Mouse (Mus musculus) heart, embryonic 13.5 days (tissue): ENCODE results near the gene Uevld. TPM values are rescaled to one million over a fixed set of nuclear protein-coding genes. Genes with fewer than 3 reads are reported as not detected.
"Not testable (repeated sequence)": the region's sequence is repeated elsewhere in the genome, so short reads cannot be mapped to it uniquely, and the experiment has no call there.

Experiments
- ATAC-seq: fragments of 200-750 bp; cut with Nextera tagmentation; 2 replicates; pipeline ENCODE4 v1.8.0; 2017; ENCODE audit warnings: moderate TSS enrichment; ENCODE audit not compliant: insufficient number of reproducible peaks, low FRiP score, low TSS enrichment; ENCODE audit errors: extremely low read depth
- H3K27ac ChIP-seq: fragments of 300-500 bp; sonication (generic); replicated peaks from 2 replicates; pipeline ENCODE4 v1.5.1; 2015; ENCODE audit warnings: moderate library complexity, mild to moderate bottlenecking, inconsistent platforms
- H3K27me3 ChIP-seq: fragments of 300-500 bp; sonication (generic); replicated peaks from 2 replicates; pipeline ENCODE4 v1.6.1; 2015; ENCODE audit warnings: mild to moderate bottlenecking, inconsistent platforms
- H3K36me3 ChIP-seq: fragments of 300-500 bp; sonication (generic); 2 replicates; pipeline ENCODE4 v1.6.1; 2015; ENCODE audit warnings: mild to moderate bottlenecking, inconsistent platforms
- H3K4me1 ChIP-seq: fragments of 300-500 bp; sonication (generic); 2 replicates; pipeline ENCODE4 v1.6.1; 2015; ENCODE audit warnings: inconsistent platforms
- H3K4me2 ChIP-seq: fragments of 300-500 bp; sonication (generic); 2 replicates; pipeline ENCODE4 v1.6.1; 2015; ENCODE audit warnings: inconsistent platforms, mild to moderate bottlenecking, moderate library complexity
- H3K4me3 ChIP-seq: fragments of 300-500 bp; sonication (generic); 2 replicates; pipeline ENCODE4 v1.5.1; 2015; ENCODE audit warnings: moderate library complexity, mild to moderate bottlenecking, inconsistent platforms
- H3K9ac ChIP-seq: fragments of 300-500 bp; sonication (generic); 2 replicates; pipeline ENCODE4 v1.6.1; 2015; ENCODE audit warnings: inconsistent platforms, mild to moderate bottlenecking, moderate library complexity
- H3K9me3 ChIP-seq: fragments of 300-500 bp; sonication (generic); 2 replicates; pipeline ENCODE4 v1.6.1; 2016; ENCODE audit warnings: inconsistent platforms
- WGBS: fragments of 180-500 bp; shearing (Covaris S2); methylation state at CpG from one replicate; pipeline ENCODE4 v1.1.7; 2015; ENCODE audit warnings: mixed read lengths; 5-methylcytosine and 5-hydroxymethylcytosine counted together
- polyA plus RNA-seq: library from polyadenylated mRNA; unstranded; fragments of >200 nt; fragmentation: Nextera tagmentation; extraction: Ambion mirVana; gene quantifications from 2 replicates; pipeline ENCODE4 v1.2.1, GENCODE M21; 2015

Uevld gene
- polyA plus RNA-seq, 1 experiment from 2014 or later: 7.5 TPM

GRCm38 (mm10) chr7:46997008-46997407, 38.7 kb upstream of the Uevld start:
- Histone ChIP-seq H3K9ac (no peak overlapping the region), H3K27me3 (no peaks in the 10 kb centered on the region), H3K4me3 (no peak overlapping the region), H3K4me1 (peaks cover 37% of the 10 kb centered on the region), H3K4me2 (no peak overlapping the region), H3K27ac (no peak overlapping the region), H3K9me3 (no peaks in the 10 kb centered on the region), H3K36me3 (peaks cover 72% of the 10 kb centered on the region)
- ATAC-seq: no peak
- 75% methylated on average over 4 of the region's 4 CpGs for whole genome bisulfite sequencing

GRCm38 (mm10) chr7:46995558-46995957, 37.2 kb upstream of the Uevld start:
- no peak for ATAC-seq
- 82% methylated on average over 3 of the region's 3 CpGs for WGBS
- H3K36me3 ChIP-seq: peaks cover 84% of the 10 kb centered on the region

GRCm38 (mm10) chr7:46993079-46993478, 34.8 kb upstream of the Uevld start:
- WGBS: 85% methylated on average over 8 of the region's 8 CpGs
- Histone ChIP-seq H3K36me3 (peaks cover 78% of the 10 kb centered on the region), H3K9ac (no peak overlapping the region), H3K4me2 (no peak overlapping the region), H3K9me3 (no peaks in the 10 kb centered on the region), H3K27me3 (no peaks in the 10 kb centered on the region), H3K4me1 (peaks cover 19% of the 10 kb centered on the region), H3K4me3 (no peak overlapping the region), H3K27ac (no peak overlapping the region)
- no peak for ATAC-seq

More at GRCm38 (mm10) chr7:46995558-46995957, 37.2 kb upstream of the Uevld start:
- H3K4me2 ChIP-seq: no peak overlapping the region
- H3K9ac ChIP-seq: no peak overlapping the region
- no peak overlapping the region for H3K4me3 ChIP-seq
- peaks cover 23% of the 10 kb centered on the region for H3K4me1 ChIP-seq
- H3K27ac ChIP-seq: no peak overlapping the region
- H3K27me3 ChIP-seq: no peaks in the 10 kb centered on the region
- no peaks in the 10 kb centered on the region for H3K9me3 ChIP-seq

GRCm38 (mm10) chr7:46989387-46989786, 31.1 kb upstream of the Uevld start:
- peaks cover 41% of the 10 kb centered on the region for H3K36me3 ChIP-seq
- H3K9ac ChIP-seq, H3K4me2 ChIP-seq, H3K27me3 ChIP-seq, H3K9me3 ChIP-seq, H3K27ac ChIP-seq, ATAC-seq, H3K4me3 ChIP-seq: not testable (repeated sequence)
- 42% methylated on average over 4 of the region's 4 CpGs for whole genome bisulfite sequencing
- H3K4me1 ChIP-seq: peaks cover 24% of the 10 kb centered on the region

GRCm38 (mm10) chr7:46987073-46987472, 28.7 kb upstream of the Uevld start:
- peaks cover 24% of the 10 kb centered on the region for H3K4me1 ChIP-seq
- no peaks in the 10 kb centered on the region for H3K9me3 ChIP-seq
- H3K9ac ChIP-seq: no peak overlapping the region
- 32% methylated on average over 2 of the region's 2 CpGs for WGBS
- H3K4me2 ChIP-seq: no peak overlapping the region
- no peak for ATAC-seq
- peaks cover 20% of the 10 kb centered on the region for H3K36me3 ChIP-seq
- H3K27ac ChIP-seq: peak overlapping the region; percentile 50
- H3K4me3 ChIP-seq: no peak overlapping the region
- no peaks in the 10 kb centered on the region for H3K27me3 ChIP-seq

- peaks cover 24% of the 10 kb centered on the region for H3K4me1 ChIP-seq
- peak overlapping the region; percentile 50 for H3K27ac ChIP-seq
- H3K4me2 ChIP-seq: no peak overlapping the region
- peaks cover 16% of the 10 kb centered on the region for H3K36me3 ChIP-seq
- no peak overlapping the region for H3K9ac ChIP-seq
- no peak overlapping the region for H3K4me3 ChIP-seq
- H3K9me3 ChIP-seq: no peaks in the 10 kb centered on the region
- 41% methylated on average over 5 of the region's 5 CpGs for WGBS
- ATAC-seq: no peak
- H3K27me3 ChIP-seq: no peaks in the 10 kb centered on the region
Observed at GRCm38 (mm10) chr7:46986646-46987045, 28.3 kb upstream of the Uevld start.

GRCm38 (mm10) chr7:46985718-46986505, 27.6 kb upstream of the Uevld start:
- no peaks in the 10 kb centered on the region for H3K9me3 ChIP-seq
- H3K27me3 ChIP-seq: no peaks in the 10 kb centered on the region
- H3K4me1 ChIP-seq: peaks cover 24% of the 10 kb centered on the region
- H3K36me3 ChIP-seq: peaks cover 10% of the 10 kb centered on the region
- no peak for ATAC-seq
- peak overlapping the region; percentile 50 for H3K27ac ChIP-seq
- 58% methylated on average over 8 of the region's 8 CpGs for WGBS
- H3K9ac ChIP-seq: no peak overlapping the region; the same call in 1 of the 2 replicates
- no peak overlapping the region for H3K4me2 ChIP-seq
- H3K4me3 ChIP-seq: no peak overlapping the region

GRCm38 (mm10) chr7:46983280-46983679, 25.0 kb upstream of the Uevld start, which contains the start of gene Gm9999:
Gene Gm9999 (plus strand): TSS chr7:46983580.
- H3K27ac ChIP-seq: no peak within 1 kb of the TSS
- peaks cover 21% of the 10 kb centered on the region for H3K4me1 ChIP-seq
- WGBS: 88% methylated on average over 3 of the region's 3 CpGs
- no peak for ATAC-seq
- H3K4me3 ChIP-seq: no peak within 1 kb of the TSS
- H3K4me2 ChIP-seq: no peak within 1 kb of the TSS
- no peaks in the 10 kb centered on the region for H3K9me3 ChIP-seq
- H3K9ac ChIP-seq: no peak within 1 kb of the TSS
- no peaks in the 10 kb centered on the region for H3K27me3 ChIP-seq
- H3K36me3 ChIP-seq: no peaks in the 10 kb centered on the region

- H3K9ac ChIP-seq: no peak overlapping the region
- no peaks in the 10 kb centered on the region for H3K27me3 ChIP-seq
- 79% methylated on average over 11 of the region's 11 CpGs for WGBS
- peaks cover 8% of the 10 kb centered on the region for H3K9me3 ChIP-seq
- H3K4me2 ChIP-seq: no peak overlapping the region
- ATAC-seq: no peak
- no peak overlapping the region for H3K4me3 ChIP-seq
- no peaks in the 10 kb centered on the region for H3K4me1 ChIP-seq
- no peaks in the 10 kb centered on the region for H3K36me3 ChIP-seq
- H3K27ac ChIP-seq: no peak overlapping the region
Observed at GRCm38 (mm10) chr7:46975456-46975855, 17.1 kb upstream of the Uevld start.

- Histone ChIP-seq H3K36me3 (no peaks in the 10 kb centered on the region), H3K4me3 (no peak overlapping the region), H3K4me2 (no peak overlapping the region), H3K4me1 (no peaks in the 10 kb centered on the region), H3K9ac (no peak overlapping the region), H3K27ac (no peak overlapping the region), H3K9me3 (peaks cover 8% of the 10 kb centered on the region), H3K27me3 (no peaks in the 10 kb centered on the region)
- ATAC-seq: no peak
- 90% methylated on average over 4 of the region's 4 CpGs for WGBS
Observed at GRCm38 (mm10) chr7:46974648-46975047, 16.3 kb upstream of the Uevld start.

- peaks cover 8% of the 10 kb centered on the region for H3K9me3 ChIP-seq
- WGBS: 86% methylated on average over 4 of the region's 4 CpGs
Observed at GRCm38 (mm10) chr7:46969898-46970297, 11.6 kb upstream of the Uevld start.

GRCm38 (mm10) chr7:46964070-46964469, 5.7 kb upstream of the Uevld start:
- Histone ChIP-seq H3K4me3 (no peak overlapping the region), H3K36me3 (no peaks in the 10 kb centered on the region), H3K4me2 (no peak overlapping the region), H3K4me1 (peaks cover 32% of the 10 kb centered on the region), H3K9ac (no peak overlapping the region), H3K27me3 (no peaks in the 10 kb centered on the region), H3K9me3 (no peaks in the 10 kb centered on the region), H3K27ac (no peak overlapping the region)
- no peak for ATAC-seq
- 77% methylated on average over 7 of the region's 7 CpGs for WGBS

More at GRCm38 (mm10) chr7:46969898-46970297, 11.6 kb upstream of the Uevld start:
- H3K4me1 ChIP-seq: no peaks in the 10 kb centered on the region
- no peak overlapping the region for H3K9ac ChIP-seq
- no peak overlapping the region for H3K4me2 ChIP-seq
- ATAC-seq: no peak
- no peak overlapping the region for H3K27ac ChIP-seq
- no peaks in the 10 kb centered on the region for H3K27me3 ChIP-seq
- no peaks in the 10 kb centered on the region for H3K36me3 ChIP-seq
- no peak overlapping the region for H3K4me3 ChIP-seq
